Mouse (Mus musculus): ENCODE results near the gene Fam174a. TPM values are rescaled to one million over a fixed set of nuclear protein-coding genes. Genes with fewer than 3 reads are reported as not detected.

The Fam174a gene
- polyA plus RNA-seq (2017; shearing (Covaris generic)): 28.0 TPM

DNA sequence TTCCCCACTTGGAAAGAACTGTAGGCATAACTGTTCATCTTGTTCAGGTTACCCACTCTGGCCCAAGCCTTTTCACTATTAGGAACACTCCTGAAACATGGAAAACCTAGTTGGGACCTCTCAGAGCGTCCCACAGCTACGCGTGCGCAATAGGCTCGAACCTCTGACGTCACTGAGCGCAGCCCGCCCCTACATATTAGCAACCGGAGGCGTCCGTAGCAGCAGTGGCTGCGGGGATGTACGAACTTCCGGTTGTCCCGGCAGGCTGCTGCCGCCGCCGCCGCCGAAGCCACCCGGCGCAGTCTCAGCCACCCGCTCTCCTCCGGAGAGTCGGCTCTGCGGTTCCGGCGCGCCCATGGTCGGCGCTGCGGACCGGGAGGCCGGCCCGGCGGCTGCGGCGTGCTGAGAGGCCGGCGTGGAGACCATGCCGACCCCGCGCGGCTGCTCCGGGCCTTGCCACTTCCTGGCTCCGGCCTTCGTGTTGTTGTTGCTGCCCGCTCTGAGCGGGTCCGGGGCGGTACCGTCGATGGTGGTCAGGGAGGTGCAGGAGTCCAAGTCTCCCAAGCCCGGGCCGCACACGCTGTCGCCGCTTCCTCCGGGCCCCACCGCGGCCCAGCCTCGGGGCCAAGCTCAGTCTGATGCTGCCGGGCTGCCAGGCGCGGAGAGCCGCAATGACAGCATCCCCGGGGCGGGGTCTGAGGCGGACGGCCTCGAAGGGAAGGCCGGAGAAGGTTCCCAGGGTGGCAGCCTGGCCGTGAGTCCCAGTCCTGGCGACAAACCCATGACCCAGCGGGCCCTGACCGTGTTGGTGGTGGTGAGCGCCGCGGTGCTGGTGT, at the start of gene Fam174a:
Gene Fam174a, plus strand, starts transcription at position 231 of the 836 bp plus-strand sequence.

Measured in effector memory CD4-positive, alpha-beta T cell, adult 7 months (primary cell).